Mouse (Mus musculus) forebrain, postnatal 0 days (tissue): ENCODE results near the gene Hoxa7. TPM values are rescaled to one million over a fixed set of nuclear protein-coding genes. Genes with fewer than 3 reads are reported as not detected.

Experiments used
- ATAC-seq: fragments of 200-750 bp; cut with Nextera tagmentation; 2 replicates; pipeline ENCODE4 v1.8.0; 2017; ENCODE audit warnings: mild to moderate bottlenecking, moderate library complexity
- DNase-seq: peaks from one replicate; pipeline ENCODE4 v3.0.0-alpha.2; 2015
- H3K27ac ChIP-seq: fragments of 300-500 bp; sonication (generic); 2 replicates; pipeline ENCODE4 v1.5.1; 2014; ENCODE audit warnings: low read depth, mild to moderate bottlenecking, antibody characterized with exemption, low read length, moderate library complexity, mixed read lengths
- H3K27me3 ChIP-seq: fragments of 300-500 bp; sonication (generic); 2 replicates; pipeline ENCODE4 v1.6.1; 2014; ENCODE audit warnings: mild to moderate bottlenecking, low read length, mixed read lengths; ENCODE audit not compliant: insufficient read depth
- H3K36me3 ChIP-seq: fragments of 300-500 bp; sonication (generic); 2 replicates; pipeline ENCODE4 v1.6.1; 2014; ENCODE audit warnings: mild to moderate bottlenecking, moderate library complexity; ENCODE audit not compliant: insufficient read depth
- H3K4me1 ChIP-seq: fragments of 300-500 bp; sonication (generic); 2 replicates; pipeline ENCODE4 v1.6.1; 2014; ENCODE audit warnings: antibody characterized with exemption; ENCODE audit not compliant: insufficient read depth
- H3K4me2 ChIP-seq: fragments of 300-500 bp; sonication (generic); 2 replicates; pipeline ENCODE4 v1.6.1; 2014; ENCODE audit warnings: low read depth, mild to moderate bottlenecking, moderate library complexity
- H3K4me3 ChIP-seq: fragments of 300-500 bp; sonication (generic); 2 replicates; pipeline ENCODE4 v1.5.1; 2014; ENCODE audit warnings: low read depth, low read length, mixed read lengths
- H3K9ac ChIP-seq: fragments of 300-500 bp; sonication (generic); 2 replicates; pipeline ENCODE4 v1.6.1; 2014; ENCODE audit warnings: mild to moderate bottlenecking
- H3K9me3 ChIP-seq: fragments of 300-500 bp; sonication (generic); 2 replicates; pipeline ENCODE4 v1.6.1; 2016; ENCODE audit warnings: low read length
- CTCF ChIP-seq: sonication (generic); IDR thresholded peaks from 2 replicates; pipeline ENCODE4 v1.5.1; 2016; ENCODE audit warnings: antibody characterized with exemption, control low read depth, low read depth
- WGBS: fragments of 180-500 bp; shearing (Covaris S2); extraction: QIAGEN DNeasy Blood & Tissue Kit; methylation state at CpG from one replicate; pipeline ENCODE4 v1.1.7; 2014; 5-methylcytosine and 5-hydroxymethylcytosine counted together
- polyA plus RNA-seq: library from polyadenylated mRNA; unstranded; fragments of >200 nt; fragmentation: Nextera tagmentation; extraction: Ambion mirVana; gene quantifications from 2 replicates; pipeline ENCODE4 v1.2.1, GENCODE M21; 2015
- total RNA-seq: library from RNA; depleted of rRNA; stranded (reverse); fragments of >200 nt; gene quantifications from 2 replicates; pipeline ENCODE4 v1.2.3, GENCODE M21; 2014

Hoxa7 gene
- total and polyA plus RNA-seq, 2 experiments from 2014 or later, result not detected

- Histone ChIP-seq H3K27me3 (peaks cover 89% of the 10 kb centered on the region), H3K9ac (no peak within 1 kb of the TSS), H3K4me1 (no peaks in the 10 kb centered on the region), H3K4me3 (peak within 1 kb of the TSS; percentile 18), H3K9me3 (no peaks in the 10 kb centered on the region), H3K27ac (no peak within 1 kb of the TSS), H3K36me3 (no peaks in the 10 kb centered on the region), H3K4me2 (peak within 1 kb of the TSS; percentile 34)
- 3% methylated on average over 57 of the region's 72 CpGs for WGBS
- ATAC-seq, result no peak
- TF ChIP-seq CTCF, result no peak
- DNase-seq, result peak; percentile 14
These were observed 39.3 kb upstream of the Hoxa7 start, which contains the start of gene Hoxa13 for GRCm38 (mm10) chr6:52260654-52261575. Gene Hoxa13 (minus strand): TSS chr6:52260880.

- 5% methylated on average over 39 of the region's 39 CpGs for WGBS
- H3K9ac ChIP-seq, result no peak overlapping the region
- H3K4me1 ChIP-seq, result no peaks in the 10 kb centered on the region
- no peaks in the 10 kb centered on the region for H3K36me3 ChIP-seq
- no peaks in the 10 kb centered on the region for H3K9me3 ChIP-seq
- no peak overlapping the region for H3K27ac ChIP-seq
- H3K4me3 ChIP-seq, result peak overlapping the region; percentile 18; the same call in 1 of the 2 replicates
- H3K27me3 ChIP-seq, result peaks cover 89% of the 10 kb centered on the region
- no peak for ATAC-seq
- H3K4me2 ChIP-seq, result peak overlapping the region; percentile 34; the same call in 1 of the 2 replicates
- no peak for DNase-seq
- TF ChIP-seq CTCF, result no peak
These were observed 38.2 kb upstream of the Hoxa7 start for GRCm38 (mm10) chr6:52259811-52260261.

GRCm38 (mm10) chr6:52259081-52259790, 37.6 kb upstream of the Hoxa7 start:
- no peaks in the 10 kb centered on the region for H3K9me3 ChIP-seq
- H3K27me3 ChIP-seq, result peaks cover 87% of the 10 kb centered on the region
- H3K4me2 ChIP-seq, result no peak overlapping the region
- H3K4me3 ChIP-seq, result no peak overlapping the region
- TF ChIP-seq CTCF, result no peak
- no peak for ATAC-seq
- H3K4me1 ChIP-seq, result no peaks in the 10 kb centered on the region
- WGBS, result under 1% methylated on average over 25 of the region's 25 CpGs
- DNase-seq, result no peak
- H3K9ac ChIP-seq, result no peak overlapping the region
- no peaks in the 10 kb centered on the region for H3K36me3 ChIP-seq
- no peak overlapping the region for H3K27ac ChIP-seq

GRCm38 (mm10) chr6:52256956-52257355, 35.3 kb upstream of the Hoxa7 start:
- WGBS, result under 1% methylated on average over 6 of the region's 6 CpGs
- DNase-seq, result peak; percentile 89

GRCm38 (mm10) chr6:52253511-52254500, 32.2 kb upstream of the Hoxa7 start:
- ATAC-seq, result no peak
- H3K4me1 ChIP-seq, result no peaks in the 10 kb centered on the region
- H3K4me2 ChIP-seq, result no peak overlapping the region
- H3K27ac ChIP-seq, result no peak overlapping the region
- H3K9ac ChIP-seq, result no peak overlapping the region
- WGBS, result 2% methylated on average over 59 of the region's 59 CpGs
- no peak overlapping the region for H3K4me3 ChIP-seq
- DNase-seq, result peak; percentile 78
- no peaks in the 10 kb centered on the region for H3K9me3 ChIP-seq
- H3K27me3 ChIP-seq, result peaks cover 90% of the 10 kb centered on the region
- TF ChIP-seq CTCF, result no peak
- H3K36me3 ChIP-seq, result no peaks in the 10 kb centered on the region

More at GRCm38 (mm10) chr6:52256956-52257355, 35.3 kb upstream of the Hoxa7 start:
- no peak overlapping the region for H3K9ac ChIP-seq
- H3K27me3 ChIP-seq, result peaks cover 85% of the 10 kb centered on the region
- H3K9me3 ChIP-seq, result no peaks in the 10 kb centered on the region
- H3K4me3 ChIP-seq, result no peak overlapping the region
- peak; percentile 85 for TF ChIP-seq CTCF
- no peak for ATAC-seq
- H3K36me3 ChIP-seq, result no peaks in the 10 kb centered on the region
- no peak overlapping the region for H3K4me2 ChIP-seq
- H3K4me1 ChIP-seq, result no peaks in the 10 kb centered on the region
- no peak overlapping the region for H3K27ac ChIP-seq

- no peak overlapping the region for H3K27ac ChIP-seq
- H3K4me2 ChIP-seq, result no peak overlapping the region
- peaks cover 91% of the 10 kb centered on the region for H3K27me3 ChIP-seq
- no peak for TF ChIP-seq CTCF
- no peak overlapping the region for H3K4me3 ChIP-seq
- WGBS, result 1% methylated on average over 35 of the region's 35 CpGs
- no peak overlapping the region for H3K9ac ChIP-seq
- no peaks in the 10 kb centered on the region for H3K4me1 ChIP-seq
- no peaks in the 10 kb centered on the region for H3K36me3 ChIP-seq
- DNase-seq (no peak), ATAC-seq (no peak)
- H3K9me3 ChIP-seq, result no peaks in the 10 kb centered on the region
These were observed 31.2 kb upstream of the Hoxa7 start for GRCm38 (mm10) chr6:52252775-52253376.
